ENCODE assay signal across 10 mouse cellular contexts in the genomic region with DNA sequence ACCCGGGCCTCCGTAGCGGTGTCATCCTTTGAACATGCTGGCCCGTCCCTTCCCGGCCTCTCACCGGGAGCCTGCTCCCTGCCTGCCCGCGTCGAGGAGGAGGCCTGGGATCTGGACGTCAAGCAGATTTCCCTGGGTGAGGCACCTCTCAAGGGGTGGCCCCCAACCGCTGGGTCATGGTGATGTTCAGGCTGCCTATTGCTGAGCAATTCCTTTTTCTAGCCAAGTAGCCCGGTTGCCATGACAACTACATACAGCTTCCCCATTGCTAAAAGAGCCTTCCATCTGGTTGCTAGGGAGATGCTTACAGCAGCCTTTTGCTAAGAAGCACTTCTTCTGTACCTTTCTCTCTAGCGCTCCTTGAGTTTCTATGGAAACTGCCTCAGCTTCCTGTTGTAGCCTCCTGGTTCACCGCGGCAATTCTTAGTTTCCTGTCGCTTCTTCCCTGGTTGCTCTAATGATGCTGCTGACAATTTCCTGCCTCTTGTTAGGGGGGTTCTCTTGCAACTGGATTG. TPM values are rescaled to one million over a fixed set of nuclear protein-coding genes. Genes with fewer than 3 reads are reported as not detected.
DNase-seq lines count a peak whose midpoint lies in the region; ATAC-seq lines count a peak whose summit lies in the region.
"Had no signal": no experiment of that assay in that cellular context is flagged by ENCODE, and none has a peak within 500 bp of the region (broad histone marks: within the 10 kb centered on the region; RNA-seq: fewer than 3 reads in every experiment).

No protein-coding gene starts in this region.

- H3K9ac ChIP-seq in neural tube, embryonic 11.5 days (ENCODE audit: low read length), result no peak overlapping the region

- peak; percentile 79 for DNase-seq in embryo, embryonic 10 days (ENCODE audit: low spot score)
- DNase-seq in embryo, embryonic 9.5 days (ENCODE audit: extremely low spot score), result no peak
- DNase-seq in brain, embryonic 18.5 days (ENCODE audit: low read depth, low spot score), result peak; percentile 91
- peak; percentile 89 to 92 for DNase-seq in frontal cortex, adult 2 months (ENCODE audit: extremely low spot score in 1 of 2, low spot score in 1 of 2)
- DNase-seq in left cerebral cortex, adult 11 months (ENCODE audit: low spot score), result peak; percentile 89
- DNase-seq in neural tube, embryonic 11.5 days (ENCODE audit: low spot score), result peak; percentile 75
- no peak for DNase-seq in spleen, postnatal 14 days (ENCODE audit: low spot score in 2 of 2)
- DNase-seq in adrenal gland, postnatal 4 days (ENCODE audit: low spot score in 2 of 2), result no peak

- H3K9me3 ChIP-seq in neural tube, embryonic 11.5 days (ENCODE audit: control insufficient read depth, low read length), result no peaks in the 10 kb centered on the region
- H3K9me3 ChIP-seq: megakaryocyte, embryonic 14.5 days had no signal

- 0 out of 2 replicates have a peak overlapping the region, but pooled peaks have one; percentile 35 for H3K27ac ChIP-seq in neural tube, embryonic 11.5 days (ENCODE audit: low read depth, low read length)

- no peaks in the 10 kb centered on the region for H3K27me3 ChIP-seq in neural tube, embryonic 11.5 days (ENCODE audit: control insufficient read depth, insufficient read depth, low read length)
- H3K27me3 ChIP-seq: megakaryocyte, embryonic 14.5 days had no signal

- WGBS in neural tube, embryonic 11.5 days, result 33% methylated on average over 16 of the region's 16 CpGs

- H3K36me3 ChIP-seq in neural tube, embryonic 11.5 days (ENCODE audit: control insufficient read depth, insufficient read depth, low read length), result peaks cover 39% of the 10 kb centered on the region

- ATAC-seq in neural tube, embryonic 11.5 days (ENCODE audit: insufficient read depth, low FRiP score, low TSS enrichment), result peak; percentile 77

- no peak overlapping the region for H3K4me3 ChIP-seq in neural tube, embryonic 11.5 days (ENCODE audit: low read depth, low read length)
- H3K4me3 ChIP-seq: megakaryocyte, embryonic 14.5 days had no signal

- H3K4me2 ChIP-seq in neural tube, embryonic 11.5 days (ENCODE audit: low read depth), result no peak overlapping the region; the same call in 1 of the 2 replicates

- H3K4me1 ChIP-seq in neural tube, embryonic 11.5 days (ENCODE audit: control insufficient read depth, insufficient read depth, low read length), result peaks cover 20% of the 10 kb centered on the region

RNA-seq across cellular contexts. Expression of a gene that starts 11.4 kb away (rescaled TPM):
- 0.60 and 0.90 TPM in 2 replicates for polyA plus RNA-seq in frontal cortex, adult 2 months (2012; rRNA removed)
- 0.61 and 1.6 TPM in 2 replicates for polyA plus RNA-seq in neural tube, embryonic 11.5 days (2014; fragmentation: Nextera tagmentation; extraction: Ambion mirVana)
- total RNA-seq in adrenal gland, postnatal 4 days (2021), result 1 to 10 TPM; 1.6 to 3.6 TPM

RNA-seq across cellular contexts. Expression of a gene that starts 16.5 kb away (rescaled TPM):
- 73.4 and 77.7 TPM in 2 replicates for polyA plus RNA-seq in frontal cortex, adult 2 months (2012; rRNA removed)
- polyA plus RNA-seq in neural tube, embryonic 11.5 days (2014; fragmentation: Nextera tagmentation; extraction: Ambion mirVana), result 70.6 and 83.3 TPM in 2 replicates
- 10 to 100 TPM; 84.4 to 84.6 TPM for total RNA-seq in adrenal gland, postnatal 4 days (2021)

RNA-seq across cellular contexts. Expression of a gene that starts 19.5 kb away (rescaled TPM):
- polyA plus RNA-seq in frontal cortex, adult 2 months (2012; rRNA removed), result 39.7 and 44.0 TPM in 2 replicates
- 76.7 and 77.2 TPM in 2 replicates for polyA plus RNA-seq in neural tube, embryonic 11.5 days (2014; fragmentation: Nextera tagmentation; extraction: Ambion mirVana)
- 100 to 1,000 TPM; 102 to 110 TPM for total RNA-seq in adrenal gland, postnatal 4 days (2021)

RNA-seq across cellular contexts. Expression of a gene that starts 38.2 kb away (rescaled TPM):
- 0.08 and 0.15 TPM in 2 replicates for polyA plus RNA-seq in frontal cortex, adult 2 months (2012; rRNA removed)
- polyA plus RNA-seq in neural tube, embryonic 11.5 days (2014; fragmentation: Nextera tagmentation; extraction: Ambion mirVana), result not detected in 2 replicates
- not detected for total RNA-seq in adrenal gland, postnatal 4 days (2021)
- polyA plus RNA-seq: C2C12 had no signal

Comparison
In these comparisons a context has a peak if more than half of its experiments do, and no peak if none do; other contexts are left out.
1. DNase-seq: peak in embryo, embryonic 10 days (single experiment), brain, embryonic 18.5 days (single experiment), frontal cortex, adult 2 months (2 of 2), left cerebral cortex, adult 11 months (single experiment) and neural tube, embryonic 11.5 days (single experiment); none in embryo, embryonic 9.5 days (single experiment), spleen, postnatal 14 days (0 of 2) and adrenal gland, postnatal 4 days (0 of 2).